Mouse (Mus musculus) large intestine, adult 2 months (tissue): Measurements from ENCODE around the gene Mpzl1. TPM values are rescaled to one million over a fixed set of nuclear protein-coding genes. Genes with fewer than 3 reads are reported as not detected.

Source experiments
- DNase-seq: peaks from one replicate; pipeline ENCODE4 v3.0.0-alpha.2; 2012; ENCODE audit warnings: low read depth, low spot score
- WGBS: fragments of 180-500 bp; shearing (Covaris S2); methylation state at CpG from one replicate; pipeline ENCODE4 v1.1.7; 2018; 5-methylcytosine and 5-hydroxymethylcytosine counted together
- polyA plus RNA-seq: library from polyadenylated mRNA; depleted of rRNA; stranded (reverse); fragments of >200 nt; gene quantifications from 2 replicates; pipeline ENCODE4 v1.2.3, GENCODE M21; 2012

The Mpzl1 gene
- polyA plus RNA-seq, 1 experiment = 38.4 TPM

GRCm38 (mm10) chr1:165618201-165618624 lies 16.1 kb downstream of the Mpzl1 start:
- DNase-seq = no peak
- 67% methylated on average over 9 of the region's 9 CpGs for WGBS

- DNase-seq = no peak
- 9% methylated on average over 15 of the region's 15 CpGs for WGBS
Observed at GRCm38 (mm10) chr1:165617166-165617891, 17.0 kb downstream of the Mpzl1 start.

- DNase-seq = no peak
- WGBS = 10% methylated on average over 7 of the region's 7 CpGs
Observed at GRCm38 (mm10) chr1:165616652-165617051, 17.7 kb downstream of the Mpzl1 start.

GRCm38 (mm10) chr1:165614793-165615192 lies 19.5 kb downstream of the Mpzl1 start:
- no peak for DNase-seq
- 92% methylated on average over 3 of the region's 3 CpGs for WGBS

- no peak for DNase-seq
- WGBS = 66% methylated on average over 4 of the region's 4 CpGs
Observed at GRCm38 (mm10) chr1:165613926-165614325, 20.4 kb downstream of the Mpzl1 start.

- WGBS = 63% methylated on average over 5 of the region's 5 CpGs
- no peak for DNase-seq
Observed at GRCm38 (mm10) chr1:165612714-165613113, 21.6 kb downstream of the Mpzl1 start.

GRCm38 (mm10) chr1:165610321-165610999 lies 23.9 kb downstream of the Mpzl1 start:
- 67% methylated on average over 9 of the region's 9 CpGs for WGBS
- no peak for DNase-seq

- WGBS = 42% methylated on average over 7 of the region's 7 CpGs
- no peak for DNase-seq
Observed at GRCm38 (mm10) chr1:165609495-165610320, 24.6 kb downstream of the Mpzl1 start.

- DNase-seq = no peak
- WGBS = 48% methylated on average over 4 of the region's 4 CpGs
Observed at GRCm38 (mm10) chr1:165608904-165609303, 25.4 kb downstream of the Mpzl1 start.

- no peak for DNase-seq
- 71% methylated on average over 6 of the region's 6 CpGs for whole genome bisulfite sequencing
Observed at GRCm38 (mm10) chr1:165605774-165606173, 28.6 kb downstream of the Mpzl1 start.

GRCm38 (mm10) chr1:165605108-165605507 lies 29.2 kb downstream of the Mpzl1 start:
- DNase-seq = no peak
- 94% methylated on average over 3 of the region's 3 CpGs for WGBS

- 71% methylated on average over 8 of the region's 8 CpGs for WGBS
- no peak for DNase-seq
Observed at GRCm38 (mm10) chr1:165604203-165604602, 30.1 kb downstream of the Mpzl1 start.

- no peak for DNase-seq
- 86% methylated on average over 14 of the region's 14 CpGs for WGBS
Observed at GRCm38 (mm10) chr1:165603218-165603617, 31.1 kb downstream of the Mpzl1 start.

- WGBS = 78% methylated on average over 10 of the region's 10 CpGs
Observed at GRCm38 (mm10) chr1:165601775-165602280, 32.5 kb downstream of the Mpzl1 start.

GRCm38 (mm10) chr1:165594699-165595421 lies 39.5 kb downstream of the Mpzl1 start:
- 79% methylated on average over 15 of the region's 15 CpGs for WGBS
- no peak for DNase-seq

More at GRCm38 (mm10) chr1:165601775-165602280, 32.5 kb downstream of the Mpzl1 start:
- no peak for DNase-seq

GRCm38 (mm10) chr1:165592295-165593082 lies 41.8 kb downstream of the Mpzl1 start:
- 81% methylated on average over 14 of the region's 14 CpGs for WGBS
- no peak for DNase-seq

GRCm38 (mm10) chr1:165590760-165591159 lies 43.6 kb downstream of the Mpzl1 start:
- DNase-seq = no peak
- 52% methylated on average over 8 of the region's 8 CpGs for WGBS

- DNase-seq = no peak
- 45% methylated on average over 10 of the region's 10 CpGs for WGBS
Observed at GRCm38 (mm10) chr1:165589280-165590048, 44.9 kb downstream of the Mpzl1 start.
